Comparison of ENCODE assay signal across 15 mouse cellular contexts in the genomic region with DNA sequence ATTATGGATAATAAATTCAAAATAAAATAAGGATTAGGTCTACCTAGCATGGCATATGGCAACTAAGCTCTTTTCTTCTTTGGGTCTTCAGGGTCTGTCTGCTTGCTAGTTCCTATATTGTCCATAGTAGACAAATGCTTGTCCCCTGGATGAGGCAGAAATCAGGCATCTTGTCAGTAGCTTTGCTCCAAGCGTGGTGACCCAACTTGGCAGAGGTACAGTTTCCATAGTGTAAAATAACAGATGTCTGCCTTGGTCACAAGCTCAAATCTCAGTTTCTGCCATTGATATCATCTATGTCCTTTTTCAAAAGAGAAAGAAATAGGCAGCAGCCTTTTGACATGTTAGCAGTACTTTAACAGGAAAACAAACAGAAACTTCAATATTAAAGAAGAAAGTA.
"Had no signal": no experiment of that assay in that cellular context is flagged by ENCODE, and none has a peak within 500 bp of the region (broad histone marks: within the 10 kb centered on the region; RNA-seq: fewer than 3 reads in every experiment).

No protein-coding gene starts in this region.

- H3K36me3 ChIP-seq: liver, embryonic 13.5 days; midbrain, embryonic 13.5 days; neural tube, embryonic 15.5 days had no signal

- H3K27me3 ChIP-seq: kidney, embryonic 15.5 days; limb, embryonic 12.5 days; liver, embryonic 13.5 days; lung, embryonic 15.5 days; midbrain, embryonic 13.5 days; neural tube, embryonic 15.5 days had no signal

- H3K4me3 ChIP-seq: kidney, embryonic 15.5 days; limb, embryonic 12.5 days; liver, embryonic 13.5 days; lung, embryonic 15.5 days; midbrain, embryonic 13.5 days; myocyte; neural tube, embryonic 15.5 days had no signal

- H3K4me1 ChIP-seq: liver, embryonic 13.5 days had no signal

- H3K4me2 ChIP-seq: kidney, embryonic 15.5 days; limb, embryonic 12.5 days; liver, embryonic 13.5 days; lung, embryonic 15.5 days; midbrain, embryonic 13.5 days; neural tube, embryonic 15.5 days had no signal

- H3K9ac ChIP-seq: kidney, embryonic 15.5 days; limb, embryonic 12.5 days; liver, embryonic 13.5 days; liver, postnatal 0 days; lung, embryonic 15.5 days; midbrain, embryonic 13.5 days; neural tube, embryonic 15.5 days had no signal

- ATAC-seq: liver, postnatal 0 days; midbrain, embryonic 13.5 days had no signal

- H3K9me3 ChIP-seq: kidney, embryonic 15.5 days; limb, embryonic 12.5 days; liver, embryonic 13.5 days; lung, embryonic 15.5 days; midbrain, embryonic 13.5 days; neural tube, embryonic 15.5 days had no signal

- H3K27ac ChIP-seq: kidney, embryonic 15.5 days; limb, embryonic 12.5 days; liver, embryonic 13.5 days; lung, embryonic 15.5 days; macrophage; midbrain, embryonic 13.5 days; neural tube, embryonic 15.5 days had no signal

- DNase-seq: kidney, postnatal 14 days; liver; liver, embryonic 13.5 days; liver, postnatal 0 days; lung, postnatal 14 days; right cerebral cortex, adult 18-20 months; right cerebral cortex, postnatal 25 days; thymus, postnatal 36 days had no signal
